11 mouse cellular contexts compared by ENCODE assay signal in the genomic region with DNA sequence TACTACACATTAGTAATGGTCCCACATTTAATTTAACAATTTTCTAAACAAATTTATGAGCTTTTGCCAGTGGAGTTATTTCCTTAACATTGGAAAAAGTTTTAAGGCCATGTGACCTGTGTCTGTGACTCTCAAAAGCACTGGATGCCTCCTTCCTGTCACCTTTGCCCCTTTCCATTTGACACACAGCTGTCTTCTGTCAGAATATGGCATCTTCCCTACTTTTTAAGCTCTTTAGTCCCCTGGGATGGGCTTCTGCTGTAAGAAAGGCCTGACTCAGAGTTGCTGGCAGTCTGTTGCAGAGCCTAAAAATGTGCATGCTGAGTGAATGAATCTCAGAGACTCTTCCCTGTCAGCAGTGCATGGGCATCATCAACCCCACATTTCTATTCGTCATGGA.
A peak's percentile ranks its signal among the peaks of the same experiment; 100 is the strongest.
DNase-seq lines count a peak whose midpoint lies in the region; ATAC-seq and TF ChIP-seq lines count a peak whose summit lies in the region.
"Had no signal": no experiment of that assay in that cellular context is flagged by ENCODE, and none has a peak within 500 bp of the region (broad histone marks: within the 10 kb centered on the region; RNA-seq: fewer than 3 reads in every experiment).

No protein-coding gene starts in this region.

- DNase-seq in kidney, adult 11 months = peak; percentile 39
- DNase-seq in heart, adult 9 months (ENCODE audit: low spot score in 2 of 2) = peak; percentile 81 to 87
- peak; percentile 57 for DNase-seq in kidney, adult 9 months
- DNase-seq in layer of hippocampus, adult 8-10 months (ENCODE audit: low spot score in 2 of 2) = no peak
- no peak for DNase-seq in retina, embryonic 14.5 days (ENCODE audit: low spot score)
- DNase-seq in adrenal gland, adult 18-20 months (ENCODE audit: low spot score in 2 of 2) = no peak
- DNase-seq: cerebellum, postnatal 10 days; left cerebral cortex, postnatal 4 days had no signal

- no peak overlapping the region for H3K9ac ChIP-seq in kidney, embryonic 14.5 days (ENCODE audit: low read depth, low read length)

- no peak overlapping the region for H3K4me2 ChIP-seq in kidney, embryonic 14.5 days (replicated peaks; ENCODE audit: low read depth, low read length)
- H3K4me2 ChIP-seq in myocyte (ENCODE audit: low read depth) = no peak overlapping the region

- 38% methylated on average over 1 of the region's 1 CpGs for WGBS in kidney, embryonic 14.5 days

- H3K4me1 ChIP-seq in kidney, embryonic 14.5 days (ENCODE audit: control insufficient read depth, insufficient read depth, low read length) = no peaks in the 10 kb centered on the region
- H3K4me1 ChIP-seq: midbrain, embryonic 10.5 days had no signal

- H3K4me3 ChIP-seq in kidney, embryonic 14.5 days (ENCODE audit: low read length) = no peak overlapping the region
- no peak overlapping the region for H3K4me3 ChIP-seq in myocyte
- H3K4me3 ChIP-seq: midbrain, embryonic 10.5 days had no signal

- no peaks in the 10 kb centered on the region for H3K36me3 ChIP-seq in kidney, embryonic 14.5 days (ENCODE audit: control insufficient read depth, insufficient read depth, low read length)
- no peaks in the 10 kb centered on the region for H3K36me3 ChIP-seq in myocyte (ENCODE audit: control insufficient read depth, insufficient read depth)
- H3K36me3 ChIP-seq: midbrain, embryonic 10.5 days had no signal

- ATAC-seq in kidney, embryonic 14.5 days (ENCODE audit: low FRiP score, low TSS enrichment) = no peak

- no peak overlapping the region for H3ac ChIP-seq in myocyte (ENCODE audit: control insufficient read depth, insufficient read length)

- H3K27ac ChIP-seq in kidney, embryonic 14.5 days (ENCODE audit: low read depth, low read length) = no peak overlapping the region
- H3K27ac ChIP-seq: midbrain, embryonic 10.5 days had no signal

- TF ChIP-seq POLR2A in myocyte (IDR thresholded peaks at IDR 0.05; ENCODE audit: insufficient read length, low read depth) = no peak

- no peaks in the 10 kb centered on the region for H3K79me2 ChIP-seq in myocyte (ENCODE audit: control insufficient read depth, insufficient read depth)

- no peaks in the 10 kb centered on the region for H3K27me3 ChIP-seq in kidney, embryonic 14.5 days (ENCODE audit: control insufficient read depth, insufficient read depth, low read length)
- H3K27me3 ChIP-seq in myocyte (ENCODE audit: control insufficient read depth, insufficient read depth, insufficient read length) = no peaks in the 10 kb centered on the region

- H3K9me3 ChIP-seq in kidney, embryonic 14.5 days (ENCODE audit: control insufficient read depth, low read length) = no peaks in the 10 kb centered on the region
- H3K9me3 ChIP-seq: midbrain, embryonic 10.5 days had no signal

TF ChIP-seq in myocyte, 11 proteins besides CTCF, POLR2A, EP300 and RAD21:
- TF ChIP-seq MYOD1 (IDR thresholded peaks at IDR 0.05; ENCODE audit: control insufficient read depth in 1 of 3, insufficient read length in 2 of 3, low read depth in 2 of 3) = peak in 1 of 3 experiments; percentile 6
- TF ChIP-seq USF1 (IDR thresholded peaks at IDR 0.05; ENCODE audit: low read depth) = peak; percentile 79
- no peak for TF ChIP-seq E2F4 (IDR thresholded peaks at IDR 0.05; ENCODE audit: insufficient read depth)
- no peak for TF ChIP-seq TCF12 (IDR thresholded peaks at IDR 0.05; ENCODE audit: insufficient read depth, poor library complexity, severe bottlenecking)

Comparison
In these comparisons a context has a peak if more than half of its experiments do, and no peak if none do; other contexts are left out.
1. DNase-seq: peak in kidney, adult 11 months (single experiment), heart, adult 9 months (2 of 2) and kidney, adult 9 months (single experiment); none in layer of hippocampus, adult 8-10 months (0 of 2), retina, embryonic 14.5 days (single experiment) and adrenal gland, adult 18-20 months (0 of 2).